Mouse (Mus musculus) embryo, embryonic 11.5 days (tissue): ENCODE data around the gene Gprin3.
"Not testable (repeated sequence)": the region's sequence is repeated elsewhere in the genome, so short reads cannot be mapped to it uniquely, and the experiment has no call there.

Experiments used
- DNase-seq: peaks from one replicate; pipeline ENCODE4 v3.0.0-alpha.2; 2012; ENCODE audit warnings: low read depth, low spot score

Gene Gprin3

GRCm38 (mm10) chr6:59351108-59351789, 74.8 kb downstream of the Gprin3 start:
- no peak for DNase-seq

- no peak for DNase-seq
Measured at GRCm38 (mm10) chr6:59348673-59349072, 77.4 kb downstream of the Gprin3 start.

- no peak for DNase-seq
Measured at GRCm38 (mm10) chr6:59341146-59341545, 84.9 kb downstream of the Gprin3 start.

- no peak for DNase-seq
Measured at GRCm38 (mm10) chr6:59328297-59328696, 97.8 kb downstream of the Gprin3 start.

- no peak for DNase-seq
Measured at GRCm38 (mm10) chr6:59315868-59316267, 110.2 kb downstream of the Gprin3 start.

- DNase-seq, result no peak
Measured at GRCm38 (mm10) chr6:59315090-59315489, 111.0 kb downstream of the Gprin3 start.

- DNase-seq, result no peak
Measured at GRCm38 (mm10) chr6:59313162-59313561, 112.9 kb downstream of the Gprin3 start.

- no peak for DNase-seq
Measured at GRCm38 (mm10) chr6:59311241-59311640, 114.9 kb downstream of the Gprin3 start.

- DNase-seq, result not testable (repeated sequence)
Measured at GRCm38 (mm10) chr6:59304235-59304942, 121.7 kb downstream of the Gprin3 start.

GRCm38 (mm10) chr6:59303031-59303430, 123.1 kb downstream of the Gprin3 start:
- DNase-seq, result no peak
